Mouse (Mus musculus) cortical plate, adult 2 months (tissue): ENCODE measurements around the gene Stip1.

Experiments
- CTCF ChIP-seq: fragments of 200-500 bp; IDR thresholded peaks from 2 replicates; pipeline ENCODE4 v1.5.1; 2011; ENCODE audit warnings: mild to moderate bottlenecking, control low read depth, low read length; ENCODE audit not compliant: insufficient read depth; ENCODE audit errors: extremely low read depth
- POLR2A ChIP-seq: fragments of 200-500 bp; IDR thresholded peaks from 2 replicates; pipeline ENCODE4 v1.6.1; 2011; ENCODE audit warnings: mild to moderate bottlenecking, low read length, control low read depth; ENCODE audit not compliant: insufficient read depth; ENCODE audit errors: extremely low read depth

GRCm38 (mm10) chr19:6994489-6994888 is 45.3 kb downstream of the Stip1 start:
- no peak for TF ChIP-seq CTCF
- TF ChIP-seq POLR2A, result no peak
